Mouse (Mus musculus): ENCODE results near the gene Gm3448.

Gm3448 gene

DNA sequence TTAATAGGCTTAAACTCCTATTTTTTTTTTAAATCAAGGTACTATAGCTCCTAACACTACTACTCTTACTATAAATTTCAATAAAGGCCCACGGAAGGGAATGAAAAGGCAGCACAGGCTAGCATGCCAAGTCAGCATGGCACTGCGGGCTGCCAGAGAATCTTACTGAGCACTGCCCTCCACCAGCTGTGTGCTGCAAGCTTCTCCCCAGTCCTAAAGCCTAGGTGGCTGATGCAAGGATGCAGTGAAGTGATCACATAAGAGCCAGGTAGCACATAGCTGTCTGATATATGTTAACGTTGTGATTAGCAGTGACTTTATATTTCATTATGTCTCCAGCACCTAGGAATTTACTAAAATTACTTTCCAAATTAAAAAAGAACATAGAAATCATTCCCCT lies 81.4 kb downstream of the Gm3448 start:
- no peak for DNase-seq (ENCODE audit: low read depth)

DNA sequence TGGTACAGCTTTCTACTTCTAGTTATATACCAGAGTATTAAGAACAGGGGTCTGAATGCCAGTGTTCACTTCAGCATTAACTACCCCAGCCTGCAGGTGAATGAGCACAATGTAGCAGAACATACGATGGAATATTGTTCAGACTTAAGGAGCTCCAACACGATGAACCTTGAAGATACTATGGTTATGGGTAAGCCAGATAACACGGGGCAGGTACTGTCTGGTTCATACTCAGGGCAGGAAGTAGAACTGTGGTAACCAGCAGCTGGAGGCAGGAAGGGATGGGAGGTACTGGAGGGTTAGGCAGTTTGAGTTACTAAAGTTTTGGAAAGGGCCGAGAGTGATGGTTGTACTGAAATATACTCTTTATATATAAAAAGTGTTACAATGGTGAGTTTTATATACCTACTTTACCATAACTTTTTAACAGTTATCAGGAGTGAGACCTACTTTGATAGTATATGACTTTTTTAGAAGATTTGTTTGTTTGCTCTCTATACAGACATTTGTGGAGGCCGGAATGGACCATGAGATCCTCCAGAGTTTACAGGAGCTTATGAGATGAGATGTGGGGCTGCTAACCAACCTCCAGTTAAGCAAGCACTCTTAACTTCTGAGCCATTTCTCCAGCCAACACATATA lies 82.5 kb downstream of the Gm3448 start:
- no peak for DNase-seq (ENCODE audit: low read depth)

DNA sequence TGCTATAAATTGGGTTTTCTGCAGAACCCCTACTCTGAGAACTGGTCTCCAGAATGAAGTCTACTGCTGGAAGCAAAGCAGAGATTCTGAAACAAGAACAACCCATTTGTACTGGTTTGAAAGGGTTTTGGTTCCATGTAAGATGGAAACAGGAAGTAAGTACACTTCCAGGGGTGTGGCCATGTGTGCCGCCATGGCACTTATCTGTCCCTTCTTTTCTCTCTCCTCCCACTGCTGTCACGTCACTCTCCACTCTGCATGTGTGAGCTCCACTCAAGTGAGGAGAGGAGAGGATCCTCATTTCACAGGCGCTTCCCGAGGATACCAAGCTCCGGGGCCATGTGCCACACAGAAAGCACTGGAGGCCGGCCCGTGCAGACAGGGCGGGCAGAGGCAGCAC lies 87.9 kb downstream of the Gm3448 start:
- no peak for DNase-seq (ENCODE audit: low read depth)

DNA sequence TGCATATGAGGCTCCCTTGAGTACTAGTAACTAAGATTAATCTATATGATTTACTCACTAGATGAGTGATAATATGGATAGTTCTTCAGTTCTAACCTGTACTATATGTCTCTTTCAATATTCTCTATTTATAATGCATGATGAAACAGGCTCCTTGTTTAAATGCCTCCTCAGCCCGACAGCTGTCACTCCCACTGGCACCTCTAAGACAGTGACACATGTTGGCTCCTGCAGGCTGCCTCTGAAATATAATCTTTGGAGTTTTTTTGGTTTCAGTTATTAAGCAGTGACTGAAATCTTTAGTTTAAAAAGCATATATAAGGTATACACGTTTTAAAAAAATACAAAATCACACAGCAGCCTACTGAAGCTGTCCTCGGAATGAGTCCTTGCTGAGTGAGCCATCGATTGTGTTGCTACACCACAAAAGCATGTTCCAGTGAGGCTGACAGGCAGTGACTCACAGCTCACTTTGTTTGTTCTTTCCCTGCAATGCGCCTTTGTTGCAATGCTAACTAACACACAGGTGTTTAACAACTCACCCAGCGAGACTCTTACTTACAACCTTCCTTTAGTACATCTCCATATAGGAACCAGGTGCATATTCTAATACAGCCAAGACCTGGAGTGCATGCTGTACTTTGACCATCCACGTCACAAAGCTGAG lies 92.0 kb downstream of the Gm3448 start:
- DNase-seq (ENCODE audit: low read depth), result no peak

Measured in naive thymus-derived CD4-positive, alpha-beta T cell, adult 2 months (primary cell).